Mouse (Mus musculus): ENCODE measurements around the gene Dusp3. TPM values are rescaled to one million over a fixed set of nuclear protein-coding genes. Genes with fewer than 3 reads are reported as not detected.

Dusp3 gene
- 3.1 and 3.3 TPM in 2 replicates for total RNA-seq (2017)

- ATAC-seq (replicated peaks in 1 of 2; ENCODE audit: insufficient read depth in 1 of 2, low FRiP score in 2 of 2, low TSS enrichment in 1 of 2, low read depth in 1 of 2, poor library complexity in 2 of 2, severe bottlenecking in 2 of 2): no peak
Measured at GRCm38 (mm10) chr11:101986913-101987312, at the start of gene Dusp3. Gene Dusp3, minus strand, starts transcription at chr11:101987013.

- ATAC-seq (replicated peaks in 1 of 2; ENCODE audit: insufficient read depth in 1 of 2, low FRiP score in 2 of 2, low TSS enrichment in 1 of 2, low read depth in 1 of 2, poor library complexity in 2 of 2, severe bottlenecking in 2 of 2): no peak
Measured at GRCm38 (mm10) chr11:102036336-102036735, 49.5 kb upstream of the Dusp3 start.

- ATAC-seq (replicated peaks in 1 of 2; ENCODE audit: insufficient read depth in 1 of 2, low FRiP score in 2 of 2, low TSS enrichment in 1 of 2, low read depth in 1 of 2, poor library complexity in 2 of 2, severe bottlenecking in 2 of 2): no peak
Measured at GRCm38 (mm10) chr11:102035456-102035960, 48.7 kb upstream of the Dusp3 start.

GRCm38 (mm10) chr11:102034887-102035286, 48.1 kb upstream of the Dusp3 start:
- no peak for ATAC-seq (replicated peaks in 1 of 2; ENCODE audit: insufficient read depth in 1 of 2, low FRiP score in 2 of 2, low TSS enrichment in 1 of 2, low read depth in 1 of 2, poor library complexity in 2 of 2, severe bottlenecking in 2 of 2)

- ATAC-seq (replicated peaks in 1 of 2; ENCODE audit: insufficient read depth in 1 of 2, low FRiP score in 2 of 2, low TSS enrichment in 1 of 2, low read depth in 1 of 2, poor library complexity in 2 of 2, severe bottlenecking in 2 of 2): no peak
Measured at GRCm38 (mm10) chr11:102033055-102033591, 46.3 kb upstream of the Dusp3 start.

- ATAC-seq (replicated peaks in 1 of 2; ENCODE audit: insufficient read depth in 1 of 2, low FRiP score in 2 of 2, low TSS enrichment in 1 of 2, low read depth in 1 of 2, poor library complexity in 2 of 2, severe bottlenecking in 2 of 2): no peak
Measured at GRCm38 (mm10) chr11:102031149-102031548, 44.3 kb upstream of the Dusp3 start.

GRCm38 (mm10) chr11:102029966-102030365, 43.2 kb upstream of the Dusp3 start:
- ATAC-seq (replicated peaks in 1 of 2; ENCODE audit: insufficient read depth in 1 of 2, low FRiP score in 2 of 2, low TSS enrichment in 1 of 2, low read depth in 1 of 2, poor library complexity in 2 of 2, severe bottlenecking in 2 of 2): no peak

- no peak for ATAC-seq (replicated peaks in 1 of 2; ENCODE audit: insufficient read depth in 1 of 2, low FRiP score in 2 of 2, low TSS enrichment in 1 of 2, low read depth in 1 of 2, poor library complexity in 2 of 2, severe bottlenecking in 2 of 2)
Measured at GRCm38 (mm10) chr11:102029304-102029703, 42.5 kb upstream of the Dusp3 start.

GRCm38 (mm10) chr11:102028087-102028816, 41.4 kb upstream of the Dusp3 start, which contains the start of gene Mpp3:
Gene Mpp3, minus strand, starts transcription at chr11:102028461.
- ATAC-seq (replicated peaks in 1 of 2; ENCODE audit: insufficient read depth in 1 of 2, low FRiP score in 2 of 2, low TSS enrichment in 1 of 2, low read depth in 1 of 2, poor library complexity in 2 of 2, severe bottlenecking in 2 of 2): no peak

GRCm38 (mm10) chr11:102027361-102028017, 40.7 kb upstream of the Dusp3 start:
- 0 out of 4 replicates have a peak, but pooled peaks of 1 of the 2 experiments have one; percentile 18 for ATAC-seq (replicated peaks in 1 of 2; ENCODE audit: insufficient read depth in 1 of 2, low FRiP score in 2 of 2, low TSS enrichment in 1 of 2, low read depth in 1 of 2, poor library complexity in 2 of 2, severe bottlenecking in 2 of 2)

- ATAC-seq (replicated peaks in 1 of 2; ENCODE audit: insufficient read depth in 1 of 2, low FRiP score in 2 of 2, low TSS enrichment in 1 of 2, low read depth in 1 of 2, poor library complexity in 2 of 2, severe bottlenecking in 2 of 2): peak; percentile 61 to 76; a peak in 3 of 4 replicates
Measured at GRCm38 (mm10) chr11:102026694-102027360, 40.0 kb upstream of the Dusp3 start.

GRCm38 (mm10) chr11:102025991-102026660, 39.3 kb upstream of the Dusp3 start:
- no peak for ATAC-seq (replicated peaks in 1 of 2; ENCODE audit: insufficient read depth in 1 of 2, low FRiP score in 2 of 2, low TSS enrichment in 1 of 2, low read depth in 1 of 2, poor library complexity in 2 of 2, severe bottlenecking in 2 of 2)

- no peak for ATAC-seq (replicated peaks in 1 of 2; ENCODE audit: insufficient read depth in 1 of 2, low FRiP score in 2 of 2, low TSS enrichment in 1 of 2, low read depth in 1 of 2, poor library complexity in 2 of 2, severe bottlenecking in 2 of 2)
Measured at GRCm38 (mm10) chr11:102025354-102025753, 38.5 kb upstream of the Dusp3 start.

GRCm38 (mm10) chr11:102024875-102025274, 38.1 kb upstream of the Dusp3 start:
- no peak for ATAC-seq (replicated peaks in 1 of 2; ENCODE audit: insufficient read depth in 1 of 2, low FRiP score in 2 of 2, low TSS enrichment in 1 of 2, low read depth in 1 of 2, poor library complexity in 2 of 2, severe bottlenecking in 2 of 2)

GRCm38 (mm10) chr11:102024084-102024758, 37.4 kb upstream of the Dusp3 start:
- ATAC-seq (replicated peaks in 1 of 2; ENCODE audit: insufficient read depth in 1 of 2, low FRiP score in 2 of 2, low TSS enrichment in 1 of 2, low read depth in 1 of 2, poor library complexity in 2 of 2, severe bottlenecking in 2 of 2): no peak

GRCm38 (mm10) chr11:102023406-102023805, 36.6 kb upstream of the Dusp3 start:
- ATAC-seq (replicated peaks in 1 of 2; ENCODE audit: insufficient read depth in 1 of 2, low FRiP score in 2 of 2, low TSS enrichment in 1 of 2, low read depth in 1 of 2, poor library complexity in 2 of 2, severe bottlenecking in 2 of 2): no peak

GRCm38 (mm10) chr11:102021196-102021595, 34.4 kb upstream of the Dusp3 start:
- no peak for ATAC-seq (replicated peaks in 1 of 2; ENCODE audit: insufficient read depth in 1 of 2, low FRiP score in 2 of 2, low TSS enrichment in 1 of 2, low read depth in 1 of 2, poor library complexity in 2 of 2, severe bottlenecking in 2 of 2)
